Mouse (Mus musculus): ENCODE measurements around the gene Ltf. TPM values are rescaled to one million over a fixed set of nuclear protein-coding genes. Genes with fewer than 3 reads are reported as not detected.

The Ltf gene
- polyA plus RNA-seq, 1 experiment from 2014 or later, result 8.9 TPM

DNA sequence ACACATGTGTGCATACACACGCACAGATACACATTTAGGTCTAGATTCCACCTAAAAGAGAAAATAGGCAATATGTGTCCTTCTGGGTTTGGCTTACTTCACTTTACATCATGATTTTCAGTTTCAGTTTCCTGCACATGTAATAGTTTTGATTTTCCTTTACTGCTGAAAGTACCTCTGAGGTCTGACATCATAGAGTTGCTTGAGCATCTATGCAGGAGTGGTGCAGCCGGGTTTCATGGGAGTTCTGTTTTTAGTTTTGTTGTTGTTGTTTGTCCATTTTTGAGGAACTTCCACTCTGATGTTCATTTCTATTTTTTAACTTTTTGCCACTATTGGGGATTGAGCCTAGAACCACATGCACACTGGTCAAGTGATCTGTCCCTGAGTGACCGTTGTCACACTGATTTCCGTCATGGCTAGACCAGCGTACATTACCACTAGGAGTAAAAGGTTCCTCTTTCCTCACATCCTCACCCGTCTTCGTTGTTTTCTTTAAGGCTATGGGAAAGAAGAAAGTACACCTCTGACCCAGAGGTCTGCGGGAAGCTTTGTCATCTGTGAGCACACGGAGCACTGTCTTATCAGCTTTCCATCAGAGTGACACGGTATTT is 40.0 kb downstream of the Ltf start:
- Histone ChIP-seq H3K27me3 (peaks cover 2% of the 10 kb centered on the region; the same call in 1 of the 2 replicates), H3K9me3 (replicated peaks) (no peaks in the 10 kb centered on the region), H3K4me3 (replicated peaks) (no peak overlapping the region), H3K4me2 (replicated peaks) (no peak overlapping the region), H3K9ac (no peak overlapping the region), H3K27ac (replicated peaks) (no peak overlapping the region), H3K4me1 (peaks cover 11% of the 10 kb centered on the region), H3K36me3 (no peaks in the 10 kb centered on the region)
- WGBS, result 67% methylated on average over 10 of the region's 10 CpGs
- no peak for ATAC-seq (ENCODE audit: insufficient number of reproducible peaks, low FRiP score, low TSS enrichment, low read depth)

DNA sequence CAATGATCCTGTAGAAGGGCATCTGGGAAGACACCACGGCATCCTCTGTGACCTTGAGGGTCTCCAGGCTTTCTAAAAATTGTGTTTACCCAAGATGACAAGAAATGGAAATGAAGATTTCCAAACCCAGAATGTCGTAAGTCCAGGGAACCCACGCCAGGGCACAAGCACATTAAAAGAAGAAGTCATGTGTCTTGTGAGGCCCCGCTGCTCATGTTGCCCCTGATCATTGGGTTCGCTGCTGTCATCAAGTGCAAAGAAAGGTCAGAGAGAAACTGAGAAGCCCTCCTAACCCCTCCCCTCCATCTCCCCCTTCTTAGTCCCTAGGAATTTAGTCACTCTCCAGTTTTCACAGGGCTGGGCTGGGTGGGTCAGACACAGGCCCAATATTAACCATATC is 43.8 kb downstream of the Ltf start:
- Histone ChIP-seq H3K9me3 (replicated peaks) (no peaks in the 10 kb centered on the region), H3K27ac (replicated peaks) (no peak overlapping the region), H3K27me3 (peaks cover 2% of the 10 kb centered on the region; the same call in 1 of the 2 replicates), H3K4me2 (replicated peaks) (no peak overlapping the region), H3K36me3 (no peaks in the 10 kb centered on the region), H3K4me1 (no peaks in the 10 kb centered on the region), H3K4me3 (replicated peaks) (no peak overlapping the region), H3K9ac (no peak overlapping the region)
- ATAC-seq (ENCODE audit: insufficient number of reproducible peaks, low FRiP score, low TSS enrichment, low read depth), result no peak
- WGBS, result 62% methylated on average over 5 of the region's 5 CpGs

DNA sequence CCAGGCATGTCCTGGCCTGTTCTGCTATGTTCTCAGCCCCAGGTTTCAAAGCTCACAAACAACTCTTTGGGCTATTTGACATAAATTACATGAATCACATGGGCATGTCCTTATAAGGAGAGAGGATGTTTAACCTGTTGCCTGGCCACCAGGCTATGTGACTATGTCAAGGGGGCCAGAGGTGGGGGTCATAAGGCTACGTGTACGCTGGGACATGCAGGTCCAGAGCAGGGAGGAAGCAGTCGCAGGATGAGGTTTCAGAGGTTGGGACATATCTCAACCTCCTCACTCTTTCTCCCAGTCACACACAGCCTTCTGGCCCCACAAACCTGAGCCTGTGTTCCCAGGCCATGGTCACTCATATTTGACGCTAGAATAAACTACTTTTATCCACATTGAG is 48.0 kb downstream of the Ltf start:
- no peak for ATAC-seq (ENCODE audit: insufficient number of reproducible peaks, low FRiP score, low TSS enrichment, low read depth)
- H3K4me1 ChIP-seq, result no peaks in the 10 kb centered on the region
- no peaks in the 10 kb centered on the region for H3K36me3 ChIP-seq
- H3K4me3 ChIP-seq (replicated peaks), result no peak overlapping the region
- WGBS, result 85% methylated on average over 4 of the region's 4 CpGs
- H3K27me3 ChIP-seq, result no peaks in the 10 kb centered on the region; the same call in 1 of the 2 replicates
- H3K4me2 ChIP-seq (replicated peaks), result no peak overlapping the region
- no peak overlapping the region for H3K9ac ChIP-seq
- H3K9me3 ChIP-seq (replicated peaks), result no peaks in the 10 kb centered on the region
- no peak overlapping the region for H3K27ac ChIP-seq (replicated peaks)

DNA sequence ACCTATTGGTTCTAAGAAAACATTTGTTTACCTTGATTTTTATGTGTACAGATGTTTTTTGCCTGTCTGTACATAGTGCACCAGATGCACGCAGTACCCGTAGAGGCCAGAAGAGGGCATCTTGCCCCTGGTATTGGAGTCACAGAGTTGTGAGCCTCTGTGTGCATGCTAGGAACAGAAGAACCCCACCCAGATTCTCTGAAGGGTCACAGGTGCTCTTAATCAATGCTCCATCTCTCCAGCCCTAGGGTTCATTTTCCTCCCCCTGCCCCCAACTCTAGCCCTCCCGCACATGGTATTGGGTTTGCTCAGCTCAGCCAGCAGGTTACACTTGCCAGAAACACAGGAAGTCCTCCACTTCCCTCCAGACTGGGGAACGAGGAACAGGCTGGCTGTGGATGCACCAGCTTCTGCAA is 51.5 kb downstream of the Ltf start:
- no peak for ATAC-seq (ENCODE audit: insufficient number of reproducible peaks, low FRiP score, low TSS enrichment, low read depth)
- H3K27me3 ChIP-seq, result no peaks in the 10 kb centered on the region; the same call in 1 of the 2 replicates
- peaks cover 8% of the 10 kb centered on the region; the same call in 1 of the 2 replicates for H3K9me3 ChIP-seq (replicated peaks)
- no peak overlapping the region for H3K4me2 ChIP-seq (replicated peaks)
- no peak overlapping the region for H3K9ac ChIP-seq
- H3K4me3 ChIP-seq (replicated peaks), result no peak overlapping the region
- no peak overlapping the region for H3K27ac ChIP-seq (replicated peaks)
- H3K36me3 ChIP-seq, result no peaks in the 10 kb centered on the region
- 13% methylated on average over 4 of the region's 4 CpGs for WGBS
- no peaks in the 10 kb centered on the region for H3K4me1 ChIP-seq

DNA sequence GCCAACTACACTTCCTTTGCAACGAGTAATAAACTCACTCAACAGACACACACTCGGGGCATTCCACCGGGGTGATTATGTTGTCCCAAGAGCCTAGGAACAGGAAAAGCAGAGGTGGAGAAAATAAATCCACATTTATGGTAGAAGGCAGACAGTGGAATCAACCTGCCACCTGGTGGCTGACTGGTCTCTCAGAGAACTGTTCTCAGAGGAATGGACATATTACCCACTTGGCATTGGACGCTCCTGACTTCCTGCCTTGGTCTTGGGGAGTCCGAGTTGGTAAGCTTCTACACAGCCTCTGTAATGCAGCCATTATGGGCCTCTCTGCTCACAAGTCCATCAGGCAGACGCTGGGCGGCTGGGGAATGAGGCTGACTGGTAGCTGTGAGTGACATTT is 53.1 kb downstream of the Ltf start:
- 40% methylated on average over 7 of the region's 7 CpGs for WGBS
- no peak overlapping the region for H3K4me3 ChIP-seq (replicated peaks)
- H3K9ac ChIP-seq, result no peak overlapping the region
- H3K27ac ChIP-seq (replicated peaks), result no peak overlapping the region
- H3K4me1 ChIP-seq, result no peaks in the 10 kb centered on the region
- no peak for ATAC-seq (ENCODE audit: insufficient number of reproducible peaks, low FRiP score, low TSS enrichment, low read depth)
- H3K27me3 ChIP-seq, result no peaks in the 10 kb centered on the region; the same call in 1 of the 2 replicates
- no peak overlapping the region for H3K4me2 ChIP-seq (replicated peaks)
- H3K36me3 ChIP-seq, result no peaks in the 10 kb centered on the region
- peaks cover 8% of the 10 kb centered on the region; the same call in 1 of the 2 replicates for H3K9me3 ChIP-seq (replicated peaks)

DNA sequence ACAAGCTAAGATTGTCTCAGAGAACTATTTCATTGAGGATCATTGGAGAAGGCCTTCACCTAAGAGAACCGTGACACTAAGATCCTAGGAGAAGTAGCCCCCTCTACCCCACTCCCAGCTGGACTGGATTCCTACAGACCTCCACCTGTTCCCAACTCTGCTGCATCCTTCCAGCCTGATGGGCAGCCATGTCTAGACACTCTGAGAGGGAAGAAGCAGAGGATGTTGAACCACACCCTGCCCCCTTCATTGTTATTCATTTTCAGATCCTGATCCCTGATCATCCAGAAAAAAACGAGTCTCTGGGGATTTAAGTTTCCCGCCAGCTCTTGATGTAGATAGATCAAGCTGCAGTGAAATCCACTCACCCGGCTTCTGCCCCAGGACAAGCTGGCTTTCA is 53.9 kb downstream of the Ltf start:
- no peak for ATAC-seq (ENCODE audit: insufficient number of reproducible peaks, low FRiP score, low TSS enrichment, low read depth)
- Histone ChIP-seq H3K27ac (replicated peaks) (no peak overlapping the region), H3K4me2 (replicated peaks) (no peak overlapping the region), H3K4me1 (no peaks in the 10 kb centered on the region), H3K9ac (no peak overlapping the region), H3K27me3 (no peaks in the 10 kb centered on the region; the same call in 1 of the 2 replicates), H3K9me3 (replicated peaks) (peaks cover 8% of the 10 kb centered on the region; the same call in 1 of the 2 replicates), H3K4me3 (replicated peaks) (no peak overlapping the region), H3K36me3 (no peaks in the 10 kb centered on the region)
- 70% methylated on average over 4 of the region's 4 CpGs for WGBS

DNA sequence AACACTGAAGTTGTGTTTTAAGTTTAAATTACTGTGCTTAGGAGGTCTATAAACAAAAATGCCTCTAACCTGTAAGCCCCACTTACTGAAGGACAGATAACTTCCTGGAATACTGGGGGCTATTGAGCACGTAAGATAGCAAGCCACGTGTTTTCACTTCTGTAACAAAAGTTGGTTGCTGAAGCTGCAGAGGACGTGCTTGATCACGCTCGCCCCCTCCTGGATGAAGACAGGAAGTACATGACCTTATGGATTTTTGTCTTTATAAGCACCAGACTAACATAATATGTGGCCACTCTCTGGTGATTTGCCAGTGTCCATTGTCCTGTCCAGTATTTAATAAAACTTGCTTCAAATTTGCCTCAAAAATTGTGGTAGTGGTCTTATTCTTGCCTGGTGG is 58.7 kb downstream of the Ltf start:
- Histone ChIP-seq H3K4me2 (replicated peaks) (no peak overlapping the region), H3K4me1 (no peaks in the 10 kb centered on the region), H3K9me3 (replicated peaks) (peaks cover 8% of the 10 kb centered on the region; the same call in 1 of the 2 replicates), H3K27ac (replicated peaks) (no peak overlapping the region), H3K9ac (no peak overlapping the region), H3K4me3 (replicated peaks) (no peak overlapping the region), H3K27me3 (no peaks in the 10 kb centered on the region), H3K36me3 (no peaks in the 10 kb centered on the region)
- no peak for ATAC-seq (ENCODE audit: insufficient number of reproducible peaks, low FRiP score, low TSS enrichment, low read depth)
- 58% methylated on average over 5 of the region's 5 CpGs for WGBS

DNA sequence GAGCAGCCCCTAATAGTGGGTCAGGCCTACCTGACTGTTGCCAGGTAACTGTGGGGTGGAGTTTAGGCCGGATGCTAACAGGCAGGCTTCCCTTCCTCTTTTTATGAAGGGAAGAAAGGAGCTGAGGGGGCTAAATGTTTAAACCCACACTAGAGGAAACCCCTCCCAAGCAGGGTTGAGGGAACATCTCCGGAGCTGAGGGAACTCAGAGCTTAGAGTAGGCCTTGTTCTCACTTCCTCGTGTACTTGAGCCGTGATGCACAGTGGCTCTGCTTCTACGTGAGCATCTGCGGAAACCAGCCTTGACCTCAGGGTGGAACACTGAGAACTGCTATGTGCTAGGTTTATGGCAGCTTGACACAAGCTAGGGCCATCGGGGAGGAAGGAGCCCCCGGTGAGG is 61.7 kb downstream of the Ltf start:
- no peak overlapping the region for H3K4me3 ChIP-seq (replicated peaks)
- no peaks in the 10 kb centered on the region for H3K4me1 ChIP-seq
- no peak overlapping the region for H3K27ac ChIP-seq (replicated peaks)
- H3K27me3 ChIP-seq, result no peaks in the 10 kb centered on the region
- H3K9me3 ChIP-seq (replicated peaks), result no peaks in the 10 kb centered on the region
- no peak overlapping the region for H3K4me2 ChIP-seq (replicated peaks)
- no peak for ATAC-seq (ENCODE audit: insufficient number of reproducible peaks, low FRiP score, low TSS enrichment, low read depth)
- no peak overlapping the region for H3K9ac ChIP-seq
- WGBS, result 92% methylated on average over 8 of the region's 8 CpGs
- H3K36me3 ChIP-seq, result no peaks in the 10 kb centered on the region

DNA sequence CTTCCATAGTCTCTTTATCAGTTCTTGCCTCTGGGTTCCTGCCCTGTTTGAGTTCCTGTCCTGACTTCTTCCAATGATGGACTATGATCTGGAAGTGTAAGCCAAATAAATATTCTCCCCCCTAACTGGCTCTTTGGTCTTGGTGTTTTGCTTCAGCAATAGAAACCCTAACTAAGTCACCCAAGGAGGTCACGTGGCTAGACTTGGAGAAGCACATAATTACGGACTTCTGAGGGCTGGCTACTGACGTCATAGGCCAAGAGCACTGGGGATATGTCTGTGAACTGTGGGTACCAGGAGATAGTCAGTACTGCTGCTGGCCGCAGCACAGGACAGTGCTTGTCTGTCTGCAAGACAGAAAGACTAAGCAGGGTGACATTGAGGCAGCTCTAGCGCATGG is 62.7 kb downstream of the Ltf start:
- Histone ChIP-seq H3K4me3 (replicated peaks) (no peak overlapping the region), H3K27me3 (no peaks in the 10 kb centered on the region), H3K9ac (no peak overlapping the region), H3K27ac (replicated peaks) (no peak overlapping the region), H3K4me1 (no peaks in the 10 kb centered on the region), H3K9me3 (replicated peaks) (no peaks in the 10 kb centered on the region), H3K4me2 (replicated peaks) (no peak overlapping the region), H3K36me3 (no peaks in the 10 kb centered on the region)
- 79% methylated on average over 5 of the region's 5 CpGs for WGBS
- no peak for ATAC-seq (ENCODE audit: insufficient number of reproducible peaks, low FRiP score, low TSS enrichment, low read depth)

DNA sequence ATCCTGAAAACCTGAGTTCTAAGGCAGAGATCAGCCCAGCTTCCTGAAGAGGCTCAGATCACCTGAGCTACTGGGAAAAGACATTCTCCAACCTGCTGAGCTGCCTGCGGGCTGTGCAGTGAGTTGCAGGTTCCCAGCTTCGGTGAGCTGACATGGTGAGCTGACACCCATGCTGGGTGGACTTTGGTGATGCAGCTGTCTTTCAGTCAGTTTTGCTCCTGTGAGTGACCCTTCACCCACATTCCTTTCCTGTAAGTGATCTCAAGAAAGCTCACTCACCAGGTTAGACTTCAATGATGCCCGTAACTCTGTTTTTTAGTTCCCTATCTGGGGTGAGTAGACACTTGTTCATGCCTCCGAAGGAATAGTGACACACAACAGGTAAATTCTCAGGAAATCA is 66.3 kb downstream of the Ltf start:
- WGBS, result 48% methylated on average over 4 of the region's 4 CpGs
- Histone ChIP-seq H3K27ac (replicated peaks) (no peak overlapping the region), H3K36me3 (no peaks in the 10 kb centered on the region), H3K4me3 (replicated peaks) (no peak overlapping the region), H3K4me2 (replicated peaks) (no peak overlapping the region), H3K27me3 (no peaks in the 10 kb centered on the region), H3K9ac (no peak overlapping the region), H3K9me3 (replicated peaks) (no peaks in the 10 kb centered on the region), H3K4me1 (peaks cover 8% of the 10 kb centered on the region)
- no peak for ATAC-seq (ENCODE audit: insufficient number of reproducible peaks, low FRiP score, low TSS enrichment, low read depth)

DNA sequence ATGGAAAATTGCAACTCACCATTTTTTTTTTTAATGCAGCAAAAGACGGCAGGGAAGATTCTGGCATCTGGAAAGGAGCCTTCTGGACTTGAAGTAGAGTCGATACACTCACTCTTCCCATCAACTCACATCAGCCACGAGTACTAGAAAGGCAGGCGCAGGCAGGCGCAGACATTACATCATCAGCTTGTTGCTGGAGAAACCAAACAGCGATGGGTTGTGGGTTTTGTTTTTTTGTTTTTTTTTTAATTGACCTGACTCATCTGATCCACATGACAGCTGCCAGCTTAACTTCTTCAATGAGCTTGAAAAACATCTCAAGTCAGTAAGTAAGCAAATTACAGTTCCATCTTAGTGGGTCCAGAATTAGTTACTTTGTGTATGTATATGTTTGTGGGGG is 67.1 kb downstream of the Ltf start:
- Histone ChIP-seq H3K9ac (no peak overlapping the region), H3K27ac (replicated peaks) (no peak overlapping the region), H3K4me2 (replicated peaks) (no peak overlapping the region), H3K9me3 (replicated peaks) (no peaks in the 10 kb centered on the region), H3K4me3 (replicated peaks) (no peak overlapping the region), H3K36me3 (no peaks in the 10 kb centered on the region), H3K27me3 (no peaks in the 10 kb centered on the region), H3K4me1 (peaks cover 8% of the 10 kb centered on the region)
- ATAC-seq (ENCODE audit: insufficient number of reproducible peaks, low FRiP score, low TSS enrichment, low read depth), result no peak
- WGBS, result 51% methylated on average over 6 of the region's 6 CpGs

DNA sequence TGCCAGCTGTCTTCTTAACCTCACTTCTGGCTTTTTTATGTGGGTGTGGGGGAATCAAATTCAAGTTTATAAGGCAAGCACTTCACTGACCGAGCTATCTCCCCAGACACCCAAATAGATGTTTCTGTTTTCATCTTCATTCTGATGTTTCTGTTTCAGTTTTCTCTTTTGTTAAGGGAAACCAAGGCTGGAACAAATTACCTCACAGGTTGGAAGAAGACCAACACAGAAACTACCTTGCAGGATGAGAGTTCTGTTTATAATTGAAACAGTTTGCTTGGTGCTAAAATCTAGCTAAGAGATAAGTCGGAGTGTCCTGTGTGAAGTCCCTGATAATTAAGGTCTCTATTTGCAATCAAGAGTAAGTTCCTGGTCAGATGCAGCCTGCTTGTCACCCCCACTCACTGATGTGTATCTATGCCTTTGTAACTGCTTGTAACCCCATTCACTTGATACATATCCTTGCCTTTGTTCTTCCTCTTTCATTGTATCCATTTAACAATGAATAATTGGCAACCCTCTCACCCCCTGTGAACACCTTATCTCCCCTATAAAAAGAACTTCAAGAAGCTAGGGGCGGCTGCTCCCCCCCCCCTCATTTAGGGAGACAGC is 68.0 kb downstream of the Ltf start:
- no peak overlapping the region for H3K4me2 ChIP-seq (replicated peaks)
- H3K27ac ChIP-seq (replicated peaks), result no peak overlapping the region
- no peak for ATAC-seq (ENCODE audit: insufficient number of reproducible peaks, low FRiP score, low TSS enrichment, low read depth)
- H3K9ac ChIP-seq, result no peak overlapping the region
- H3K4me1 ChIP-seq, result peaks cover 8% of the 10 kb centered on the region
- no peaks in the 10 kb centered on the region for H3K27me3 ChIP-seq
- H3K36me3 ChIP-seq, result no peaks in the 10 kb centered on the region
- no peak overlapping the region for H3K4me3 ChIP-seq (replicated peaks)
- WGBS, result 33% methylated on average over 3 of the region's 3 CpGs
- no peaks in the 10 kb centered on the region for H3K9me3 ChIP-seq (replicated peaks)

Measured in embryonic facial prominence, embryonic 15.5 days (tissue).